Mouse (Mus musculus) heart, postnatal 0 days (tissue): Measurements from ENCODE around the gene 2010300C02Rik. TPM values are rescaled to one million over a fixed set of nuclear protein-coding genes. Genes with fewer than 3 reads are reported as not detected.
A peak's percentile ranks its signal among the peaks of the same experiment; 100 is the strongest.

Source experiments
- ATAC-seq: fragments of 200-750 bp; cut with Nextera tagmentation; 2 replicates; pipeline ENCODE4 v1.8.0; 2017; ENCODE audit warnings: low read depth, moderate number of reproducible peaks, moderate library complexity; ENCODE audit not compliant: insufficient read depth
- DNase-seq: peaks from one replicate; pipeline ENCODE4 v3.0.0-alpha.2; 2016; ENCODE audit warnings: low spot score
- H3K27ac ChIP-seq: fragments of 300-500 bp; sonication (generic); 2 replicates; pipeline ENCODE4 v1.5.1; 2014; ENCODE audit warnings: low read depth, mild to moderate bottlenecking
- H3K27me3 ChIP-seq: fragments of 300-500 bp; sonication (generic); 2 replicates; pipeline ENCODE4 v1.6.1; 2014; ENCODE audit warnings: low read length, mixed read lengths; ENCODE audit not compliant: control insufficient read depth, insufficient read depth
- H3K36me3 ChIP-seq: fragments of 300-500 bp; sonication (generic); replicated peaks from 2 replicates; pipeline ENCODE4 v1.6.1; 2014; ENCODE audit warnings: low read length, mixed read lengths; ENCODE audit not compliant: control insufficient read depth, insufficient read depth
- H3K4me1 ChIP-seq: fragments of 300-500 bp; sonication (generic); 2 replicates; pipeline ENCODE4 v1.6.1; 2014; ENCODE audit warnings: antibody characterized with exemption; ENCODE audit not compliant: control insufficient read depth, insufficient read depth
- H3K4me2 ChIP-seq: fragments of 300-500 bp; sonication (generic); 2 replicates; pipeline ENCODE4 v1.6.1; 2014; ENCODE audit warnings: low read depth, mild to moderate bottlenecking, low read length, moderate library complexity
- H3K4me3 ChIP-seq: fragments of 300-500 bp; sonication (generic); 2 replicates; pipeline ENCODE4 v1.5.1; 2014; ENCODE audit warnings: low read depth, low read length
- H3K9ac ChIP-seq: fragments of 300-500 bp; sonication (generic); replicated peaks from 2 replicates; pipeline ENCODE4 v1.6.1; 2014; ENCODE audit warnings: low read depth, low read length, mixed read lengths
- H3K9me3 ChIP-seq: fragments of 300-500 bp; sonication (generic); replicated peaks from 2 replicates; pipeline ENCODE4 v1.6.1; 2016; ENCODE audit warnings: low read length; ENCODE audit not compliant: control insufficient read depth
- CTCF ChIP-seq: IDR thresholded peaks from 2 replicates; pipeline ENCODE4 v1.5.1; 2016; ENCODE audit warnings: antibody characterized with exemption, control low read depth, low read depth
- EP300 ChIP-seq: IDR thresholded peaks from 2 replicates; pipeline ENCODE4 v1.6.1; 2016; ENCODE audit warnings: antibody characterized with exemption, low read depth
- WGBS: fragments of 180-500 bp; shearing (Covaris S2); extraction: QIAGEN DNeasy Blood & Tissue Kit; methylation state at CpG from one replicate; pipeline ENCODE4 v1.1.7; 2014; 5-methylcytosine and 5-hydroxymethylcytosine counted together
- polyA plus RNA-seq: library from polyadenylated mRNA; unstranded; fragments of >200 nt; fragmentation: Nextera tagmentation; extraction: Ambion mirVana; gene quantifications from 2 replicates; pipeline ENCODE4 v1.2.1, GENCODE M21; 2015
- total RNA-seq: library from RNA; depleted of rRNA; stranded (reverse); fragments of >200 nt; gene quantifications from 2 replicates; pipeline ENCODE4 v1.2.3, GENCODE M21; 2014; ENCODE audit warnings: low replicate concordance

Gene 2010300C02Rik
- total and polyA plus RNA-seq, 2 experiments from 2014 or later = 0.46 to 1.0 TPM

DNA sequence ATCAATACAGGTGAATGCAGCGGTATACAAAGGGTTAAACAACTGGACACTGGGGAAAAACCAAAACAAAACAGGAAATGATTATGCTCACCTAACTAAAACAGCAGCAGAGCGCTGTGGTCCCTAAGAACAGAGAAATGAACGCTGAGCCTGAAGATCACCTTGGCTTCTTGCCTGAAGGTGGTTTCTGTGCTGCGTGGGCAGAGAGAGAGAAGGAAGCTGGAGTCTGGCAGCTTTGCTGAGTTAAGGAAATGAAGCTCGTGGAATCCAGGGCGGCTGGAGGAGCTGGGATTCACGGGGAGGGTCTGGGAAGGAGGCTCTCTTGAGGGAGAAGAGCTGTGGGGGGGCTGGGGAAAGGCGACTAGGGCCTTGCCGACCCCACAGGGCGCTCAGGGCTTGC lies 8.2 kb upstream of the 2010300C02Rik start:
- H3K9me3 ChIP-seq = no peaks in the 10 kb centered on the region
- ATAC-seq (no peak), DNase-seq (no peak)
- H3K4me2 ChIP-seq = no peak overlapping the region
- H3K4me3 ChIP-seq = no peak overlapping the region
- no peaks in the 10 kb centered on the region for H3K4me1 ChIP-seq
- H3K36me3 ChIP-seq = no peaks in the 10 kb centered on the region
- H3K27me3 ChIP-seq = no peaks in the 10 kb centered on the region
- H3K9ac ChIP-seq = no peak overlapping the region
- 45% methylated on average over 10 of the region's 10 CpGs for WGBS
- H3K27ac ChIP-seq = no peak overlapping the region
- TF ChIP-seq CTCF = no peak
- TF ChIP-seq EP300 = no peak

DNA sequence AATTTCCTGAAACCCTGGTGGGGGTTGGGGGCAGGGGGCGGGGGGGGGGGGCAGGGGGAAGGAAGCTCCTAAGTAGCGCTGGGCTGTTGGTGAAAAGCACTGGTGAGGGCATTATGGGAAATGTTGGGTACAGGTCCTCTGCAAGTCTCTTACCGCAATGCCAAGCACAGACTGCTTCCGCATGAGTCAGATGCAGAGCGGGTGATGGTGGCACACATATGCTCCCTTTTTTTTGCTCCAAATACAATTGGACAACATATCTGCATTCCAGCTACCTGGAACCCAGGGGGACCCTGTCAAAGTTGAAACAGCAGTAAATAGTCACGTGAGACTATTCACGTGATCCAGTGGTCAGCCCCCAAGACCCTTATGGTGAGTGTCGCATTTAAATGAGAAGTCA lies 7.3 kb upstream of the 2010300C02Rik start:
- no peak for DNase-seq
- Histone ChIP-seq H3K9ac (no peak overlapping the region), H3K9me3 (no peaks in the 10 kb centered on the region), H3K27ac (no peak overlapping the region), H3K4me1 (no peaks in the 10 kb centered on the region), H3K4me3 (no peak overlapping the region), H3K36me3 (no peaks in the 10 kb centered on the region), H3K27me3 (no peaks in the 10 kb centered on the region), H3K4me2 (no peak overlapping the region)
- ATAC-seq = no peak
- 80% methylated on average over 8 of the region's 8 CpGs for WGBS
- TF ChIP-seq EP300 (no peak), CTCF (no peak)

DNA sequence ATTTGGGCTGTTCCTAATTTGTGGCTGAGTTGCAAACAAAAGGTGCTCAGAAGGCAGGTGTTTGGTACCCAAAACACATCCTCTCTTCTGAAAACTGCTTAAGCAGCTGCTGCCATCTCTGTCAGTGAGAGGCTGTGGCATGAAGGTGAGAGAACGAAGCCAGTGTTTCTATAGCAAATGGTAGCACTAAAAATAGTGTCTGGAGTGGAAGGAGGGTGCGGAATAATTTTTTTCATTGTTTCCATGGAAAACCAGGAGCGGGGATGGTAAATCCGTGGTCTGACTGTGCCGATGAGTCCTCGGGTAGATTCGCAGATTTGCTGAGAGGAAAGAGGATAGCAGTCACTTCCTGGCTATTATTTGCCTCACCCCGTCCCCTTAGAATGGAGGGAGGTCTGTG lies 6.5 kb upstream of the 2010300C02Rik start:
- no peaks in the 10 kb centered on the region for H3K27me3 ChIP-seq
- no peak for TF ChIP-seq EP300
- no peak for TF ChIP-seq CTCF
- H3K4me2 ChIP-seq = no peak overlapping the region
- ATAC-seq = no peak
- 53% methylated on average over 8 of the region's 8 CpGs for WGBS
- H3K27ac ChIP-seq = no peak overlapping the region
- no peaks in the 10 kb centered on the region for H3K4me1 ChIP-seq
- no peak overlapping the region for H3K4me3 ChIP-seq
- no peaks in the 10 kb centered on the region for H3K36me3 ChIP-seq
- no peaks in the 10 kb centered on the region for H3K9me3 ChIP-seq
- no peak for DNase-seq
- no peak overlapping the region for H3K9ac ChIP-seq

DNA sequence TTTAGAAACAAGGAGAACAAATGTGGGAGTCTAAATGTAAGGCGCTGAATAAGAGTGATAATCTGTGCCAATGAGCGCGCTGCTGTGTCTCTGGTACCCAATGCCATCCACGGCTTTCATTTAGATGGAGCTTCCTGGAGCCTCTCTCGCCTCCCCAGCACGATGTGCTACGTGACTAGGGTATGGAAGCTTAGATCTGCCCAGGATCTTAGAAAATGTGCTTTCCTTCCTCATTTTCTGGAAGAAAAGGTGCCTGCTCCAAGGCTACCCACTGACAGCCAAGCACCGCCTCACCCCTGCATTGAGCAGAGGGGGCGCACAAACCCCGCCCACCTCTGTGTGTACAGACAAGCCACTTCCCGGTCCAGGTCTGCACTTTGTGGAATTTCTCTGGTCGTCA lies 6.0 kb upstream of the 2010300C02Rik start:
- Histone ChIP-seq H3K36me3 (no peaks in the 10 kb centered on the region), H3K27me3 (no peaks in the 10 kb centered on the region), H3K4me2 (no peak overlapping the region), H3K4me3 (no peak overlapping the region), H3K9ac (no peak overlapping the region), H3K27ac (no peak overlapping the region), H3K9me3 (no peaks in the 10 kb centered on the region), H3K4me1 (no peaks in the 10 kb centered on the region)
- TF ChIP-seq EP300 (no peak), CTCF (no peak)
- WGBS = 62% methylated on average over 12 of the region's 12 CpGs
- DNase-seq (no peak), ATAC-seq (no peak)

DNA sequence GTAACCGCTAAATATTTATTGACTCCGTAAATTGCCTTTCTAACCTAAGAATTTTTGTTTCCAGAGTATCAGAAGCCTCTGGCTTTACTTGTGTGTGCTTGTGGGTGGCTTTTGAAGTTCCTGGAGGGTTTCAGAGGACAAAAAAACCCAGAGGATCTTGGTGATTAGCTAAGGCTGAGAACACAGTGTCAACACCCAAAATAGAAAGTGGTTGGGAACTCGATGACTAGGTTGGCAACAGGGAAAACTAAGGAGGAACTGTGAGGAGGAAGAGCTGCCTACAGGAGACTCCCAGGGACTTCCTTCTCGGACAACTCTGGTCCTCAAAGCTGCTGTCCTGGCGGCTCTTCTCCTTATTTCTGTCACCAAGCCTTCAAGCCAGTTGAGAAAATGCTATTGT lies 1.2 kb upstream of the 2010300C02Rik start:
- no peaks in the 10 kb centered on the region for H3K4me1 ChIP-seq
- no peaks in the 10 kb centered on the region for H3K36me3 ChIP-seq
- TF ChIP-seq CTCF (no peak), EP300 (no peak)
- H3K27ac ChIP-seq = no peak overlapping the region
- peaks cover 13% of the 10 kb centered on the region; the same call in 1 of the 2 replicates for H3K27me3 ChIP-seq
- H3K4me2 ChIP-seq = no peak overlapping the region
- ATAC-seq (no peak), DNase-seq (no peak)
- 63% methylated on average over 5 of the region's 5 CpGs for WGBS
- H3K4me3 ChIP-seq = no peak overlapping the region
- H3K9ac ChIP-seq = no peak overlapping the region
- no peaks in the 10 kb centered on the region for H3K9me3 ChIP-seq

DNA sequence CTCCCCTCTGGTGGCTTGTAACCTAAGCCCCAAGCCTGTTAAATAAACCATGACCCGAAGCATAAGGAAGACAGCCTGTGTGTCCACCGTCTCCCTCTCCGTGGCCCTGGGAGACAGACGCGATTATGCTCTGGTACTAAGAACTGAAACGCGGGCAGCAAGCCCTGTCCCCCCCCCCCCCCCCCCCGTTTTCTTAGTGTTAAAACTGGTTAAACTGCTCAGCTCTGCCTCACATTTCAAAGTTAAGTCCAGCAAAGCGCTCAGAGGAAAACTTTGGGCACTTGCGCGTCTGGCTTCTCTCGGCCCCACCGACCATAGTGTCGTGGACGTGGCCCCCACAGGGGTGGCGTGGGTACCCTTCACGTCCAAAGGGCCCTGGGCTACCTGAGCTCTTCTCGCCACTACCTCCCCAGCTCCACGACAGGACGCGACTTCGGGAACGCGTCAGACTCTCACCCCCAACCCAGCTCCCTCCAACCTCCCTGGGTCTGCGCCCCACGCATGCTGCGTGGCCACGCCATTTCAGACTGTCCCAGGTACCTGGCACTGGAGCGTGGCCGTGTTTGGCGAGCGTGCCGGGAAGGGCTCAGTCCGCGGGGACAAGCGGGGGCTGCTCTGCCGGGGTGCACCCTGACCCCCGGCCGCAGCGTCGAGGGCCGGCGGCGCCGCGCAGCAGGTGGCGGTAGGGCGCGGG lies 708 bp downstream of the 2010300C02Rik start:
- no peak for DNase-seq
- Histone ChIP-seq H3K27me3 (peaks cover 13% of the 10 kb centered on the region; the same call in 1 of the 2 replicates), H3K4me1 (no peaks in the 10 kb centered on the region), H3K4me3 (peak overlapping the region; percentile 48), H3K36me3 (no peaks in the 10 kb centered on the region), H3K27ac (no peak overlapping the region), H3K9me3 (no peaks in the 10 kb centered on the region), H3K9ac (peak overlapping the region; percentile 40), H3K4me2 (peak overlapping the region; percentile 76)
- ATAC-seq = peak; percentile 44; the same call in 1 of the 2 replicates
- no peak for TF ChIP-seq CTCF
- no peak for TF ChIP-seq EP300
- 9% methylated on average over 45 of the region's 49 CpGs for WGBS
